Mouse (Mus musculus) cerebellum, adult 2 months (tissue): ENCODE measurements around the gene Zbtb17. TPM values are rescaled to one million over a fixed set of nuclear protein-coding genes. Genes with fewer than 3 reads are reported as not detected.

Experiments used
- DNase-seq, 2 experiments: peaks; one replicate each; pipeline ENCODE4 v3.0.0; 2021
- H3K27ac ChIP-seq: fragments of 200-500 bp; 2 replicates; pipeline ENCODE4 v1.5.1; 2012; ENCODE audit warnings: low read length, control low read depth, inconsistent platforms; ENCODE audit not compliant: insufficient read depth
- H3K27me3 ChIP-seq: fragments of 200-500 bp; 2 replicates; pipeline ENCODE4 v1.6.1; 2012; ENCODE audit warnings: inconsistent platforms, mild to moderate bottlenecking, low read length, moderate library complexity; ENCODE audit not compliant: control insufficient read depth, insufficient read depth
- H3K4me1 ChIP-seq: fragments of 200-500 bp; 2 replicates; pipeline ENCODE4 v1.6.1; 2011; ENCODE audit warnings: low read length; ENCODE audit not compliant: control insufficient read depth, insufficient read depth
- H3K4me3 ChIP-seq: fragments of 200-500 bp; replicated peaks from 2 replicates; pipeline ENCODE3; 2011; ENCODE audit warnings: mild to moderate bottlenecking, low read depth, low read length, control low read depth; ENCODE audit not compliant: insufficient read depth
- CTCF ChIP-seq: fragments of 200-500 bp; IDR thresholded peaks from 2 replicates; pipeline ENCODE4 v1.5.1; 2011; ENCODE audit warnings: low read depth, mild to moderate bottlenecking, control low read depth, low read length, moderate library complexity, borderline replicate concordance; ENCODE audit not compliant: insufficient read depth
- POLR2A ChIP-seq: fragments of 200-500 bp; IDR thresholded peaks from 2 replicates; pipeline ENCODE4 v1.6.1; 2011; ENCODE audit warnings: low read length, control low read depth, borderline replicate concordance; ENCODE audit not compliant: insufficient read depth
- WGBS: fragments of 180-500 bp; shearing (Covaris S2); methylation state at CpG from one replicate; pipeline ENCODE4 v1.1.7; 2018; 5-methylcytosine and 5-hydroxymethylcytosine counted together
- polyA plus RNA-seq: library from polyadenylated mRNA; depleted of rRNA; stranded (reverse); fragments of >200 nt; gene quantifications from 2 replicates; pipeline ENCODE4 v1.2.3, GENCODE M21; 2012

Gene Zbtb17
- polyA plus RNA-seq, 1 experiment = 34.7 TPM

GRCm38 (mm10) chr4:141429847-141430246, 14.6 kb upstream of the Zbtb17 start:
- H3K27ac ChIP-seq = no peak overlapping the region
- 57% methylated on average over 9 of the region's 9 CpGs for WGBS
- H3K27me3 ChIP-seq = no peaks in the 10 kb centered on the region
- H3K4me3 ChIP-seq = no peak overlapping the region
- no peak for TF ChIP-seq POLR2A
- TF ChIP-seq CTCF = peak; percentile 35; the same call in 1 of the 2 replicates
- H3K4me1 ChIP-seq = peaks cover 5% of the 10 kb centered on the region; the same call in 1 of the 2 replicates
- DNase-seq = no peak

DNA sequence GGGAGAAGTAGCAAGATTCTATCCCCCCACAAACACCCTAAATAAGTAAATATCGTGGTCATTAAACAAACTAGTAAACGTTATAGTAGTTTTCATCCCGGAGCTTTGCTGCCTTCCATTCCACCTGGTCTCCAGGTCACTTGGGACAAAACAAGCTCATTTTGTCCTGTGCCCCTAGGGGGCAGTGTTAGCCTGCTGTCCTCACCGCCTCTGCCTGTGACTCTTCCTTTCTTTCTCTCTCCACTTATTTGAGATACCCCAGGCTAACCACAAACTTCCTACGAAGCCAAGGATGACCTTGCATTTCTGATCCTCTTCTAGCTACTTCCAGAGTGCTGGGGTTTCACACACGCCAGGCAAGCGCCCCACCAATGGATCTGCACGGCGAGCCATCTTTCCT, 13.5 kb upstream of the Zbtb17 start:
- no peak overlapping the region for H3K4me3 ChIP-seq
- no peak for TF ChIP-seq POLR2A
- peak; percentile 95 for TF ChIP-seq CTCF
- DNase-seq = peak; percentile 74 to 82

GRCm38 (mm10) chr4:141432666-141433065, 11.8 kb upstream of the Zbtb17 start:
- Histone ChIP-seq H3K4me1 (peaks cover 5% of the 10 kb centered on the region; the same call in 1 of the 2 replicates), H3K27me3 (no peaks in the 10 kb centered on the region), H3K4me3 (no peak overlapping the region), H3K27ac (no peak overlapping the region)
- DNase-seq = peak; percentile 35 to 47
- 13% methylated on average over 14 of the region's 14 CpGs for WGBS
- TF ChIP-seq POLR2A = no peak
- TF ChIP-seq CTCF = no peak

More for the DNA sequence above, 13.5 kb upstream of the Zbtb17 start:
- no peak overlapping the region for H3K27ac ChIP-seq
- WGBS = 32% methylated on average over 9 of the region's 9 CpGs
- H3K27me3 ChIP-seq = no peaks in the 10 kb centered on the region
- peaks cover 5% of the 10 kb centered on the region; the same call in 1 of the 2 replicates for H3K4me1 ChIP-seq

- Histone ChIP-seq H3K4me1 (peaks cover 5% of the 10 kb centered on the region; the same call in 1 of the 2 replicates), H3K4me3 (no peak overlapping the region), H3K27ac (no peak overlapping the region), H3K27me3 (no peaks in the 10 kb centered on the region)
- DNase-seq = no peak
- 68% methylated on average over 18 of the region's 18 CpGs for WGBS
- TF ChIP-seq POLR2A (no peak), CTCF (no peak)
Measured at GRCm38 (mm10) chr4:141433191-141433590, 11.3 kb upstream of the Zbtb17 start.

DNA sequence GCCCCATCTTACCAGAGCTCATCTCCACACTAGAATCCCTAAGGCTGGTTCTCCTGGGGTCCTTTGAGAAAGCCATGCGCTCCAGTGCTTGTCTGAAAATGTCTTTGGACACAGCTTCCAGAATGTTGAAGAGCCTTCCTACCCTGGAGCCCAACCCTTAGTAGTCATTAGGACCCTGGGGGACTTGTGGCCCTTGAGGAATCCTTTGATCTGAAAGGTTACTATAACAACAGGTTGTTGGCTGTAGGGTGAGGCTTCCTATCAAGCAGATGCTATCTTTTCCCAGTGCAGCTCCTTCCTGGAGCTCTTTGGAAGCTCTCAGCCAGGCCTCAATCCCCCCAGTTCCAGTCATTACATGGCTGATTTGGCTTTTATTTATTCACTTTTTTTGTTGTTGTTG, 8.5 kb upstream of the Zbtb17 start, which contains the start of gene Srarp:
Gene Srarp (minus strand): TSS at position 132 of the 400 bp plus-strand sequence.
- H3K27ac ChIP-seq = no peak within 1 kb of the TSS
- no peak for DNase-seq
- H3K27me3 ChIP-seq = no peaks in the 10 kb centered on the region
- peak within 1 kb of the TSS; percentile 26 for H3K4me3 ChIP-seq
- H3K4me1 ChIP-seq = peaks cover 5% of the 10 kb centered on the region; the same call in 1 of the 2 replicates
- TF ChIP-seq CTCF = no peak
- no peak for TF ChIP-seq POLR2A
- WGBS = 88% methylated on average over 1 of the region's 1 CpGs

DNA sequence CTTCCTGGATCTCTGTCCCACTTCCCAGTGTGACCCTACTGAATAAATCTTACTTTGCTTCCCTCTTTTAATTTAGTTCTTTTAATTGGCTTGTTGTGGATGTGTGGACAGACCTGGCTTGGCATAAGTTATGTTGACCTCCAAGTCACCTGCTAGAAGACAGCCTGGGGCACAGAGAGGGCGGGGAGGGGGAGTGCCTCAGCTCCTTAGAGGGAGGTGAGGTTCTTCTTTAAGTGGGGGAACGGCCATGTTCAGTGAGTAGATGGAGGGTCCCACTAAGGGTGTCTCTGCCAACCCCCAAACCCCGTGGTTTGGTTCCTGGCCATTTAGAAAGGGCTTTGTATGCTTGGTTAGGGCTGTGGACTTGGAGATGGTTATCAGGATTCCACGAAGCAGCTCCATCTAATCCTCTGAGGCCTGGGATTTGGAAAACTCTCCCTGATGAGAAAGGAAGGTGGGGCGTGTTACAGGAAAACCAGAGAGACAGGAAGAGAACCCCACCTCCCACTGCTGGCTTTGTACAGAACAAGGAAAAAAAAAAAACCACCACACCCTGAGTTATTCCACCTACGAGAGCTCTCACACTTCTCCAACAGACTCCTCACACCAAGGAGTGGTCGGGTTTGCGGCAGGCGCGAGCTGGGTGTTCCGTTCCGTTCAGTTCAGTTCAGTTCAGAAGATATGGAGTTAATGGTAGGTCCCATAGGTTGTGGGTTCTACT, 5.2 kb upstream of the Zbtb17 start:
- H3K4me3 ChIP-seq = no peak overlapping the region
- TF ChIP-seq POLR2A = no peak
- TF ChIP-seq CTCF = no peak
- H3K4me1 ChIP-seq = no peaks in the 10 kb centered on the region
- no peak for DNase-seq
- WGBS = 81% methylated on average over 12 of the region's 12 CpGs
- H3K27me3 ChIP-seq = no peaks in the 10 kb centered on the region
- no peak overlapping the region for H3K27ac ChIP-seq

DNA sequence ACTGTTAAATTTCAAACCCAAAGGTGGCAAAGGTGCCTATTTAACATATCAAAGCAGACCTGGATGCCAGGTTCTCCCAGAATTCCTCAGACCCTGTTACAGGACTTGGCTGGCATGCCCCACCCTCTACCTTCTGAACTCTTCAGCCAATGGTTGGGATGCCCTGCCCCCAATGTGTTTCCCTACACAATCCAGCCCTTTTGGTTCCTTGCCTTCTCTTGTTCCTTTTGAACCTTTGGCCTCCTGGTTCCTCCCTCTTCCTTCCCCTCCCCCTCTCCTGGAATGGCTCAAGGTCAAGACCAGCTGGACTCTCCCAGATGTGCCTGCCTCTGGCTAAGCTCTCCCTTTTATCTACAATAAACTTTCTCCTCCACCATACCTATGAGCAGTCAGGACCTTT, 3.6 kb upstream of the Zbtb17 start:
- no peak for TF ChIP-seq POLR2A
- no peak for TF ChIP-seq CTCF
- Histone ChIP-seq H3K27me3 (no peaks in the 10 kb centered on the region), H3K4me3 (no peak overlapping the region), H3K4me1 (0 out of 2 replicates have a peak, but pooled peaks cover 5% of the 10 kb centered on the region), H3K27ac (no peak overlapping the region)
- no peak for DNase-seq

DNA sequence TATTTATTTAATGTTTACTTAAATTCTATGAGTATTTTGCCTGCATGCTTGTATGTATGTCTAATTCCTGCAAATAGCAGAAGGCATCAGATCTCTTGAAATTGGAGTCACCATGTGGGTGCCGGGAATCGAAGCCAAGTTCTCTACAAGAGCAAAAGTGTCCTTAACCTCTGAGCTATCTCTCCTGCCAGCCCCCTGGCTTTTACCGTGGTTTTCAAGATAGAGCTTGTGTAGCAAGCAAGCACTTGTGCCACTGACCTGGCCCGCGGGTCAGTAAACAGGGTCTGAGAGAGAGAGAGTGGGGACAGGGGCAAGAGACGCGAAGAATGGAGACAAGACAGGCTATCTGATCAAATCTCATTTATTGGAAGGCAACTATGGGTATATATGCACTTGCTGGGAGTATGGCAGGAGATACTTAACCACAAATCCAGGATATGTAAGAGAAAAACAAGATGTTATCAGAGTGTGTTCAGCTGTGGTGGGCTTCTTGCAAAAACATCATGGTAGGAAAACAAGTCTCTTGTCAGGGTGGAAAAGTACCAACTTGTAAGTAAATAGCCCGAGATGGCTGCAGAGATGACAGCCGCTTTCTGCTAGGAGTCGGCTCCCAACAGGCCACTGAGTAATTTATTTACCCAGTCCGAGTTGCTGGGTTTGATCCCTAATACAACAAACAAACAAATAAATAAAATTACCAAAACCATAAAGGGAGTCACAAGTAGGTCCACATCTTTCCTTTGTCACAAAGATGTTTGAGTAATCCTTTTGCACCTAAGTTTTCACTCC, 619 bp upstream of the Zbtb17 start:
- Histone ChIP-seq H3K4me1 (0 out of 2 replicates have a peak, but pooled peaks cover 5% of the 10 kb centered on the region), H3K27ac (no peak overlapping the region), H3K4me3 (peak overlapping the region; percentile 79), H3K27me3 (no peaks in the 10 kb centered on the region)
- no peak for DNase-seq
- TF ChIP-seq CTCF (no peak), POLR2A (no peak)
- 41% methylated on average over 11 of the region's 11 CpGs for WGBS
